Mouse (Mus musculus) midbrain, embryonic 14.5 days (tissue): Measurements from ENCODE around the gene Faap20. TPM values are rescaled to one million over a fixed set of nuclear protein-coding genes. Genes with fewer than 3 reads are reported as not detected.
A peak's percentile ranks its signal among the peaks of the same experiment; 100 is the strongest.

Experiments
- ATAC-seq: fragments of 200-750 bp; cut with Nextera tagmentation; 2 replicates; pipeline ENCODE4 v1.8.0; 2017; ENCODE audit warnings: moderate number of reproducible peaks, moderate library complexity; ENCODE audit not compliant: low FRiP score, low TSS enrichment
- DNase-seq: peaks from one replicate; pipeline ENCODE4 v3.0.0-alpha.2; 2015
- H3K27ac ChIP-seq: fragments of 300-500 bp; sonication (generic); replicated peaks from 2 replicates; pipeline ENCODE4 v1.5.1; 2014; ENCODE audit warnings: mild to moderate bottlenecking, low read depth, low read length, moderate library complexity
- H3K27me3 ChIP-seq: fragments of 300-500 bp; sonication (generic); 2 replicates; pipeline ENCODE4 v1.6.1; 2014; ENCODE audit warnings: low read length, control low read depth, mixed read lengths; ENCODE audit not compliant: control insufficient read depth, insufficient read depth
- H3K36me3 ChIP-seq: fragments of 300-500 bp; sonication (generic); 2 replicates; pipeline ENCODE4 v1.6.1; 2014; ENCODE audit warnings: low read length, control low read depth; ENCODE audit not compliant: control insufficient read depth, insufficient read depth
- H3K4me1 ChIP-seq: fragments of 300-500 bp; sonication (generic); 2 replicates; pipeline ENCODE4 v1.6.1; 2014; ENCODE audit warnings: mild to moderate bottlenecking, antibody characterized with exemption, low read length, control low read depth; ENCODE audit not compliant: control insufficient read depth, insufficient read depth
- H3K4me2 ChIP-seq: fragments of 300-500 bp; sonication (generic); 2 replicates; pipeline ENCODE4 v1.6.1; 2014; ENCODE audit warnings: mild to moderate bottlenecking, low read length, moderate library complexity
- H3K4me3 ChIP-seq: fragments of 300-500 bp; sonication (generic); replicated peaks from 2 replicates; pipeline ENCODE4 v1.5.1; 2014; ENCODE audit warnings: low read depth, low read length
- H3K9ac ChIP-seq: fragments of 300-500 bp; sonication (generic); replicated peaks from 2 replicates; pipeline ENCODE4 v1.6.1; 2014; ENCODE audit warnings: mild to moderate bottlenecking, low read length, moderate library complexity
- H3K9me3 ChIP-seq: fragments of 300-500 bp; sonication (generic); 2 replicates; pipeline ENCODE4 v1.6.1; 2016; ENCODE audit warnings: low read length, control low read depth, mixed read lengths; ENCODE audit not compliant: control insufficient read depth
- whole genome bisulfite sequencing: fragments of 180-500 bp; shearing (Covaris S2); extraction: QIAGEN DNeasy Blood & Tissue Kit; methylation state at CpG from one replicate; pipeline ENCODE4 v1.1.7; 2014; 5-methylcytosine and 5-hydroxymethylcytosine counted together
- polyA plus RNA-seq: library from polyadenylated mRNA; unstranded; fragments of >200 nt; fragmentation: Nextera tagmentation; extraction: Ambion mirVana; gene quantifications from 2 replicates; pipeline ENCODE4 v1.2.1, GENCODE M21; 2014

Faap20 gene
- polyA plus RNA-seq, 1 experiment from 2014 or later = 74.1 TPM

DNA sequence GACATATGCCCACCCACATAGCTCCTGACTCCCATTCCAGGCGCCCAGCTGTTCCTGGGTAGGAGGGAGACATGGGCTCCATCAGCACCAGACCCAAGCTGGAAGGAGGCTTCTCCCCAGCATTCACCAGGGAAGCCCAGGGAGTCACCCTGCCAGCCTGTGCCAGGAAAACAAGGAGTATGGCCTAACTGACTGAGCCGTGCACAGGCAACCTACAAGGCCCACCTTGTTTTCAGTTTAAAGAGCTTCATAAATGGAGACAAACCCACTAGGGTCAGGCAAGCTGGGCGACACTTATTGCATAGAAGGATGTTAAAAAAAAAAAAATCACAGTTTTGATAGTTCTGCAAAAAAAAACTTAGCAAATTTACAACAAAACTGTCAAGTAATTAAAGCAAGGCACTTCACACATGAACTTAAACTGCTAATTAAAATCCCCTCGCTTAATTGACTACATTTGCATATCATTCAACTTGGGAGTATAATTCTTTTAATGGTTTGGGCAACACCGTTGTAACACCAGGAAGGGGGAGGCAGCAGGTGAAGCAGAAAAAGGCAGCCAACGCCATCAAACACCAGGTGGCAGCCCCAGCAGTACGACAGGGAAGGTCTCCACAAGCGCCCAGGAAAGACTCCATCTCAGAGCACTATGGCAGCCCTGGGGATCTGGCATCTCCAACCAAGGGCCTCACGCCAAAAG, 36.4 kb upstream of the Faap20 start:
- Histone ChIP-seq H3K9me3 (no peaks in the 10 kb centered on the region), H3K27me3 (no peaks in the 10 kb centered on the region), H3K9ac (no peak overlapping the region), H3K4me3 (no peak overlapping the region), H3K36me3 (0 out of 2 replicates have a peak, but pooled peaks cover 3% of the 10 kb centered on the region), H3K4me2 (no peak overlapping the region), H3K4me1 (peaks cover 54% of the 10 kb centered on the region), H3K27ac (no peak overlapping the region)
- DNase-seq (no peak), ATAC-seq (no peak)
- WGBS = 61% methylated on average over 9 of the region's 9 CpGs

DNA sequence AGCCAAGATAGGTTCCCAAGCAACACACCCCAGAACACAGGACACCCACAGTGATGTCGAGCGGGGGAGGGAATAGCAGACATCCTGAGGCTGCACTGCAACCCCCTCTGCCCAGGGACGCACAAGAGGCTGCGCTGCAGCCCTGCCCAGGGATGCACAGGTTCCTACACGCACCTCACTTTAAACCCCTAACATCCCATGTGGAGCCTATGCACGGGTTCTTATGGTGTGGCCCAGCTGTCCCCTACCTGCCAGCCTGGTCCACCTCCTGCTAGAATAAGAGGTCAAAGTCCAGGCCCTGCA, 35.9 kb upstream of the Faap20 start:
- WGBS = 75% methylated on average over 6 of the region's 6 CpGs
- DNase-seq = no peak
- no peak overlapping the region for H3K4me3 ChIP-seq

DNA sequence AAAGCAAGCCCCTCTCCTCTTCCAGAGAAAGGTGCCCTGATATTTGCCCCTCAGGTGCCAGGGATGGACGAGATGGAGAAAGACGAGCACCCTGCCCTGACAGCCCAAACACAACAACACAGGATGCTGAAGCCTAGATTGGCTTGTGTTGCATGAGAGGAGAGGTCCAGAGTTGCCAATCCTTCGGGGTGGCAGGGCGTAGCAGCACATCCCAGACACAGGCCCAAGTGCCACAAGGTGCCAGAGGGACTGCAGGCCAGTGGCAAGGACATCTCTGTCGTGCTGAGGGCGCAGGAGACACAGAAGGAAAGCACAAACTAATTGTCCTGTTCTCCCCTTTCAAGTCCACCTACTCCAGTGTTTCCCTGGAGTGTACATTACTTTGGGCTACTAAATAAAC, 35.4 kb upstream of the Faap20 start:
- Histone ChIP-seq H3K27me3 (no peaks in the 10 kb centered on the region), H3K4me2 (no peak overlapping the region), H3K9me3 (no peaks in the 10 kb centered on the region), H3K27ac (no peak overlapping the region), H3K9ac (no peak overlapping the region), H3K4me1 (peaks cover 57% of the 10 kb centered on the region), H3K36me3 (0 out of 2 replicates have a peak, but pooled peaks cover 3% of the 10 kb centered on the region), H3K4me3 (no peak overlapping the region)
- WGBS = 83% methylated on average over 6 of the region's 6 CpGs
- no peak for ATAC-seq
- DNase-seq = no peak

More for the DNA sequence above, 35.9 kb upstream of the Faap20 start:
- H3K4me2 ChIP-seq = no peak overlapping the region
- H3K9ac ChIP-seq = no peak overlapping the region
- no peaks in the 10 kb centered on the region for H3K9me3 ChIP-seq
- ATAC-seq = peak; percentile 20; the same call in 1 of the 2 replicates
- H3K27me3 ChIP-seq = no peaks in the 10 kb centered on the region
- H3K36me3 ChIP-seq = 0 out of 2 replicates have a peak, but pooled peaks cover 3% of the 10 kb centered on the region
- H3K4me1 ChIP-seq = peaks cover 54% of the 10 kb centered on the region
- 0 out of 2 replicates have a peak overlapping the region, but pooled peaks have one; percentile 37 for H3K27ac ChIP-seq

GRCm38 (mm10) chr4:155214793-155215192, 34.8 kb upstream of the Faap20 start:
- Histone ChIP-seq H3K4me3 (no peak overlapping the region), H3K9ac (no peak overlapping the region), H3K27me3 (no peaks in the 10 kb centered on the region), H3K9me3 (no peaks in the 10 kb centered on the region), H3K27ac (no peak overlapping the region), H3K36me3 (0 out of 2 replicates have a peak, but pooled peaks cover 3% of the 10 kb centered on the region), H3K4me2 (no peak overlapping the region), H3K4me1 (peaks cover 63% of the 10 kb centered on the region)
- 76% methylated on average over 10 of the region's 10 CpGs for WGBS
- no peak for DNase-seq
- no peak for ATAC-seq

- WGBS = 72% methylated on average over 9 of the region's 9 CpGs
- Histone ChIP-seq H3K27ac (no peak overlapping the region; the same call in 1 of the 2 replicates), H3K4me3 (no peak overlapping the region)
Observed at GRCm38 (mm10) chr4:155215203-155215602, 34.4 kb upstream of the Faap20 start.

DNA sequence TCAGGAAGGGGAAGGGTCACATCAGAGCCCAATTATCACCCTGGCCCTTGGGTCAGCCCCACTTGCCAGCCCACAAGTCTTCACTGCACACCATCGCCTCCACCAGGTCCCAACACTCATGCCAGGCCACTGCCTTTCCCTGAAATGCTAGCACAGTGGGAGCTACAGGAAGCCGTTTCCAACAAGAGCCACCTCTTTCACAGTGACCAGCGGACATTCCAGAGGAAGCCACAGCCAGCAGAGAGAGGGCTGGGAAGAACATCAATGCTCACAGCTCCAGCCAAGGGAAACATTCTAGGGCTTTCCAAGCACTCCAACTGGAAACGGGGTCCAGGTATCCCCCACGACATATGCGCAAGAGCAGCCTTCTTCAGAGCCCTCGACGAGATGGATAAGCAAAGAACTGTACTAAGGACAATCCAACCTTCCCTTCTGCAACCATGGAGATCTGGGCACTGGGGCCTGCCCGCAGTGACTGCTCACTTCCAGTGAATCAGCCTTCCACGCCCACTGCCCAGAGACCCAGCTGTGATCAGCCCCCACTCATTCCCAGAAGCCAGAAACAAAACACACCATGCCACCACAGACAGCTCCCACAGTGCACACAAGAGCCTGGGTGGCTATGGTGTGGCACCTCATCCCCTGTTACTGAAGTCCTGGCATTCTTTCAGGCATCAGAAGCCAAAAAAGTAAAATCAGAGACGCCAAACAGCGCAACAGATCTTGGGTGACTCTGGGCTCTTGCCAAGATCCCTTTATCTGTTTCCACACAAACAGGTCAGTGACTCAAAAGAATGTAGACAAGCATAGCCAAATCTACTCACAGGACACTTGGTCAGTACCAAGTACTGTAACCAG, 33.6 kb upstream of the Faap20 start:
- Histone ChIP-seq H3K27me3 (no peaks in the 10 kb centered on the region), H3K4me1 (peaks cover 75% of the 10 kb centered on the region), H3K9ac (0 out of 2 replicates have a peak overlapping the region, but pooled peaks have one; percentile 16), H3K27ac (peak overlapping the region; percentile 37; the same call in 1 of the 2 replicates), H3K36me3 (0 out of 2 replicates have a peak, but pooled peaks cover 3% of the 10 kb centered on the region), H3K4me3 (no peak overlapping the region), H3K4me2 (peak overlapping the region; percentile 15; the same call in 1 of the 2 replicates), H3K9me3 (no peaks in the 10 kb centered on the region)
- DNase-seq (no peak), ATAC-seq (no peak)
- WGBS = 71% methylated on average over 12 of the region's 12 CpGs

More at GRCm38 (mm10) chr4:155215203-155215602, 34.4 kb upstream of the Faap20 start:
- ATAC-seq (no peak), DNase-seq (no peak)
- H3K36me3 ChIP-seq = 0 out of 2 replicates have a peak, but pooled peaks cover 3% of the 10 kb centered on the region
- no peaks in the 10 kb centered on the region for H3K27me3 ChIP-seq
- H3K9ac ChIP-seq = no peak overlapping the region
- H3K4me2 ChIP-seq = peak overlapping the region; percentile 15; the same call in 1 of the 2 replicates
- peaks cover 67% of the 10 kb centered on the region for H3K4me1 ChIP-seq
- H3K9me3 ChIP-seq = no peaks in the 10 kb centered on the region

DNA sequence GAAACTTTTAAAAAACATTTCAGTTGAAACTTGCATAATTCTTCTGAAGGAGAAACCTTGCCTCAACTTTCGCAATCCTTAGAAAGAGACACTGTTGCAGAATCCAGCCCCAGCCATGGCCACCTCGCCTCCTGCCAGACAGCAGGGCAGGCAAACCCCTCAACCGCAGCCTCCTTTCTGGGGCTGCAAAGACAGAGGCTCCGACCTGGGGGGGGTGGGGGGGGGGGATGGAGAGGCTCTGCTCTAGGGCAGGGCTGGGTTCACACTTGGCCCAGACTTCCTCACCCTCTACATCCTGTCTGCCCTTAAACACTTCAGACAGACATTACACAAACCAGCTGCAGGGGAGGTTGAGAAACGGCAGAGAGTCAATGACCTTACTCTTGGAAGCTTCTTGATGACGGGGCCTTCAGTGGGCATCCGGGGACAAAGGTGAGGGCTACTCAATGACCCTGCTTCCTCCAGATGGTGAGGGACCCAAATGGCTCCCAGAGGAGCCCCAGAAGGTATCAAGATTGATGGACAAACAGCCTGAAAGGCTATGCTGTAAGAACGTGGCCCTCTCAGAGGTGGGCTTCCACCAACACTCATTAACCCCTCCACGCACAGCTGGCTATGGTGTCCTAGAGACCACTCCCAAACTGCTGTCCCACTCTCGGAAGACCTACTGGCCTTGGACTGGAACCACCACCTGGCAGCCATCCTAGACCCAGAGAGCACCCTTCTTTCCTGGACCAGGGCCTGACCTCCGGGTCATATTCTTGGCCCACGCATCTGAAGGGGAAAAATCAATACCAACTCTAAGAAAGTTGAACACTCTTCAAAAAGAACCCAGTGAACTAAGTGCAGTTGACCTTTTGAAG, 32.1 kb upstream of the Faap20 start:
- Histone ChIP-seq H3K9me3 (no peaks in the 10 kb centered on the region), H3K4me2 (peak overlapping the region; percentile 17), H3K9ac (no peak overlapping the region), H3K27ac (no peak overlapping the region), H3K27me3 (no peaks in the 10 kb centered on the region), H3K36me3 (no peaks in the 10 kb centered on the region), H3K4me3 (no peak overlapping the region), H3K4me1 (peaks cover 80% of the 10 kb centered on the region)
- no peak for ATAC-seq
- no peak for DNase-seq
- 81% methylated on average over 12 of the region's 12 CpGs for WGBS

- peaks cover 76% of the 10 kb centered on the region for H3K4me1 ChIP-seq
- 89% methylated on average over 9 of the region's 9 CpGs for WGBS
- H3K27ac ChIP-seq = no peak overlapping the region
- no peaks in the 10 kb centered on the region for H3K27me3 ChIP-seq
- peak overlapping the region; percentile 100 for H3K4me2 ChIP-seq
- no peak overlapping the region for H3K9ac ChIP-seq
- H3K36me3 ChIP-seq = no peaks in the 10 kb centered on the region
- H3K9me3 ChIP-seq = no peaks in the 10 kb centered on the region
- 0 out of 2 replicates have a peak overlapping the region, but pooled peaks have one; percentile 82 for H3K4me3 ChIP-seq
- no peak for DNase-seq
- no peak for ATAC-seq
Observed at GRCm38 (mm10) chr4:155218104-155218732, 31.4 kb upstream of the Faap20 start.
